Mouse (Mus musculus): ENCODE results near the gene Pum3. TPM values are rescaled to one million over a fixed set of nuclear protein-coding genes. Genes with fewer than 3 reads are reported as not detected.

Gene Pum3
- polyA plus RNA-seq, 1 experiment from 2014 or later = 55.8 TPM

GRCm38 (mm10) chr19:27360381-27360780 lies 69.2 kb downstream of the Pum3 start:
- H3K27ac ChIP-seq (ENCODE audit: low read length) = no peak overlapping the region
- H3K36me3 ChIP-seq (ENCODE audit: control insufficient read depth, insufficient read depth, low read length) = no peaks in the 10 kb centered on the region
- no peak overlapping the region for H3K4me3 ChIP-seq (ENCODE audit: low read depth, low read length)
- H3K27me3 ChIP-seq (ENCODE audit: control insufficient read depth, insufficient read depth, low read depth, low read length) = no peaks in the 10 kb centered on the region
- no peak for ATAC-seq
- H3K4me2 ChIP-seq (ENCODE audit: low read length) = no peak overlapping the region
- H3K9me3 ChIP-seq (replicated peaks; ENCODE audit: control insufficient read depth, low read length, poor library complexity, severe bottlenecking) = no peaks in the 10 kb centered on the region; the same call in 1 of the 2 replicates
- peaks cover 9% of the 10 kb centered on the region for H3K4me1 ChIP-seq (ENCODE audit: control insufficient read depth, insufficient read depth, low read length)
- H3K9ac ChIP-seq (ENCODE audit: low read depth, low read length) = no peak overlapping the region

GRCm38 (mm10) chr19:27351700-27352099 lies 77.9 kb downstream of the Pum3 start:
- Histone ChIP-seq H3K9ac (ENCODE audit: low read depth, low read length) (no peak overlapping the region), H3K27ac (ENCODE audit: low read length) (no peak overlapping the region), H3K4me1 (ENCODE audit: control insufficient read depth, insufficient read depth, low read length) (no peaks in the 10 kb centered on the region), H3K4me2 (ENCODE audit: low read length) (no peak overlapping the region), H3K27me3 (ENCODE audit: control insufficient read depth, insufficient read depth, low read depth, low read length) (no peaks in the 10 kb centered on the region), H3K4me3 (ENCODE audit: low read depth, low read length) (no peak overlapping the region), H3K9me3 (replicated peaks; ENCODE audit: control insufficient read depth, low read length, poor library complexity, severe bottlenecking) (no peaks in the 10 kb centered on the region), H3K36me3 (ENCODE audit: control insufficient read depth, insufficient read depth, low read length) (no peaks in the 10 kb centered on the region)
- no peak for ATAC-seq
- 59% methylated on average over 6 of the region's 6 CpGs for WGBS

- Histone ChIP-seq H3K27me3 (ENCODE audit: control insufficient read depth, insufficient read depth, low read depth, low read length) (no peaks in the 10 kb centered on the region), H3K9ac (ENCODE audit: low read depth, low read length) (no peak overlapping the region), H3K4me3 (ENCODE audit: low read depth, low read length) (no peak overlapping the region), H3K9me3 (replicated peaks; ENCODE audit: control insufficient read depth, low read length, poor library complexity, severe bottlenecking) (no peaks in the 10 kb centered on the region), H3K4me1 (ENCODE audit: control insufficient read depth, insufficient read depth, low read length) (no peaks in the 10 kb centered on the region), H3K4me2 (ENCODE audit: low read length) (no peak overlapping the region), H3K27ac (ENCODE audit: low read length) (no peak overlapping the region), H3K36me3 (ENCODE audit: control insufficient read depth, insufficient read depth, low read length) (no peaks in the 10 kb centered on the region)
- WGBS = 89% methylated on average over 1 of the region's 1 CpGs
- ATAC-seq = no peak
Measured at GRCm38 (mm10) chr19:27346501-27346900, 83.1 kb downstream of the Pum3 start.

Other genes with a start within 250 kb of the Pum3 start
- 34.2 and 38.6 TPM in 2 replicates for gene Vldlr, start 213.3 kb downstream of the Pum3 start, polyA plus RNA-seq (2015; fragmentation: Nextera tagmentation; extraction: Ambion mirVana)
- 0.09 TPM in 1 of 2 replicates, not detected in the other for gene Kcnv2, start 107.2 kb downstream of the Pum3 start, polyA plus RNA-seq (2015; fragmentation: Nextera tagmentation; extraction: Ambion mirVana)

Measured in midbrain, embryonic 16.5 days (tissue).